Mouse (Mus musculus) midbrain, embryonic 10.5 days (tissue): Measurements from ENCODE around the gene Pnma1. TPM values are rescaled to one million over a fixed set of nuclear protein-coding genes. Genes with fewer than 3 reads are reported as not detected.
A peak's percentile ranks its signal among the peaks of the same experiment; 100 is the strongest.
"Not testable (repeated sequence)": the region's sequence is repeated elsewhere in the genome, so short reads cannot be mapped to it uniquely, and the experiment has no call there.

Source experiments
- DNase-seq: peaks from one replicate; pipeline ENCODE4 v3.0.0-alpha.2; 2017; ENCODE audit warnings: low spot score
- H3K27ac ChIP-seq: fragments of 300-500 bp; sonication (generic); replicated peaks from 2 replicates; pipeline ENCODE4 v1.5.1; 2016; ENCODE audit warnings: mild to moderate bottlenecking
- H3K27me3 ChIP-seq: fragments of 300-500 bp; sonication (generic); 2 replicates; pipeline ENCODE4 v1.6.1; 2016; ENCODE audit warnings: low read depth, mild to moderate bottlenecking; ENCODE audit not compliant: poor library complexity, severe bottlenecking
- H3K36me3 ChIP-seq: fragments of 300-500 bp; sonication (generic); 2 replicates; pipeline ENCODE4 v1.6.1; 2016; ENCODE audit warnings: mild to moderate bottlenecking, moderate library complexity
- H3K4me1 ChIP-seq: fragments of 300-500 bp; sonication (generic); 2 replicates; pipeline ENCODE4 v1.6.1; 2016
- H3K4me3 ChIP-seq: fragments of 300-500 bp; sonication (generic); 2 replicates; pipeline ENCODE4 v1.5.1; 2016; ENCODE audit warnings: mild to moderate bottlenecking, moderate library complexity
- H3K9me3 ChIP-seq: fragments of 300-500 bp; sonication (generic); replicated peaks from 2 replicates; pipeline ENCODE4 v1.6.1; 2016; ENCODE audit warnings: mild to moderate bottlenecking
- WGBS: fragments of 180-500 bp; shearing (Covaris S2); methylation state at CpG from one replicate; pipeline ENCODE4 v1.1.7; 2016; 5-methylcytosine and 5-hydroxymethylcytosine counted together
- polyA plus RNA-seq: library from polyadenylated mRNA; unstranded; fragments of >200 nt; fragmentation: Nextera tagmentation; extraction: Ambion mirVana; gene quantifications from 2 replicates; pipeline ENCODE4 v1.2.1, GENCODE M21; 2016

Pnma1 gene
- polyA plus RNA-seq, 1 experiment from 2014 or later: 2.1 TPM

DNA sequence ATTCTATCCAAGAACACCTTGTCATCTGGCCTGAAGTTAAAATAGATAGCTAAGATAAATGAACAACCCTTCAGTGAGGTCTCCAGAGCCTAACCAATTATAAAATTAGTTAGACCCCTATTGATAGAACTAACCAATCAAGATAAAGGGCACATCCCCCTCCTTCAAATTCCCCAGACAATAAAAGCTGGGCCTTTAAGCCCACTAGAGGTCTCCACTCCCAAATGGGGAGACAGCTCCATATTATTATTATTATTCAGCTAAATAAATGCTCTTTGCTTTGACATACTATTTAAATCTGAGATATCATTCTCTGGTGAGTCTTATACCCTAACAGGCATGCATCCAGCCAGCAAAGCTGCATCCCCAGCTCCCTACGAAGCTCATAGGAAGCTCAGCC is 38.4 kb downstream of the Pnma1 start:
- no peak for DNase-seq
- no peak overlapping the region for H3K4me3 ChIP-seq
- H3K27ac ChIP-seq: no peak overlapping the region
- H3K27me3 ChIP-seq: no peaks in the 10 kb centered on the region
- no peaks in the 10 kb centered on the region for H3K9me3 ChIP-seq
- peaks cover 6% of the 10 kb centered on the region for H3K4me1 ChIP-seq
- 72% methylated on average over 1 of the region's 1 CpGs for WGBS
- no peaks in the 10 kb centered on the region for H3K36me3 ChIP-seq

DNA sequence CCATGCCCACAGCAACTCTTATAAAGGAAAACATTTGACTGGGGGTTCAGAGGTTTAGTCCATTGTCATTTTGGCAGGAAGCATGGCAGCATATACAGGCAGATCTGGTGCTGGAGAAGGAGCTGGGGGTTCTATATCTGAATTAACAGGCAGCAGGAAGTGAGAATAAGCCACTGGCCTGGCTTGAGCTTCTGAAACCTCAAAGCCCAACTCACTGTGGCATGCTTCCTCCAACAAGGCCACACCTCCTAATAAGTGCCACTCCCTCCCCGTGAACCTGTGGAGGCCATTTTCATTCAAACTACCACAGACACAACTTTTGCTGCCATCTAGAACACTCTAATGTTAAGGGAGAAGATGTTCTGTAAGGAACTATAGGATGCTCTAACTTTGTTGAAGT is 40.6 kb downstream of the Pnma1 start:
- H3K4me1 ChIP-seq: no peaks in the 10 kb centered on the region
- H3K4me3 ChIP-seq: no peak overlapping the region
- no peaks in the 10 kb centered on the region for H3K27me3 ChIP-seq
- no peaks in the 10 kb centered on the region for H3K36me3 ChIP-seq
- no peak for DNase-seq
- no peaks in the 10 kb centered on the region for H3K9me3 ChIP-seq
- no peak overlapping the region for H3K27ac ChIP-seq
- WGBS: 83% methylated on average over 1 of the region's 1 CpGs

DNA sequence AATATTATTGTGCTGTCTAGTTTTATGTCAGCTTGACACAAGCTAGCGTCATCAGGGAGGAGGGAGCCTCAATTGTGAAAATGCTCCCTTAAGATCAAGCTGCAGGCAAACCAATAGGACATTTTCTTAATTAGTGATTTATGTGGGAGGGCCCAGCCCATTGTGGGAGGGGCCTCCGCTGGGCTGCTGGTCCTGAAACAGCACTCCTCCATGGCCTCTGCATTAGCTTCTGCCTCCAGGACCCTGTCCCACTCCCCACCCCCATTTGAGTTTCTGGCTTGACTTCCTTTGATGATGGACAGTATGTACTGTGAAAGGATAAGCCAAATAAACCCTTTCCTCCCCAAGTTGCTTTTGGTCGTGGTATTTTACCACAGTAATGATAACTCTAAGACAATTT is 41.3 kb downstream of the Pnma1 start:
- H3K36me3 ChIP-seq: no peaks in the 10 kb centered on the region
- no peaks in the 10 kb centered on the region for H3K4me1 ChIP-seq
- no peak overlapping the region for H3K27ac ChIP-seq
- WGBS: 79% methylated on average over 3 of the region's 3 CpGs
- peaks cover 5% of the 10 kb centered on the region for H3K27me3 ChIP-seq
- H3K9me3 ChIP-seq: no peaks in the 10 kb centered on the region
- H3K4me3 ChIP-seq: no peak overlapping the region
- no peak for DNase-seq

DNA sequence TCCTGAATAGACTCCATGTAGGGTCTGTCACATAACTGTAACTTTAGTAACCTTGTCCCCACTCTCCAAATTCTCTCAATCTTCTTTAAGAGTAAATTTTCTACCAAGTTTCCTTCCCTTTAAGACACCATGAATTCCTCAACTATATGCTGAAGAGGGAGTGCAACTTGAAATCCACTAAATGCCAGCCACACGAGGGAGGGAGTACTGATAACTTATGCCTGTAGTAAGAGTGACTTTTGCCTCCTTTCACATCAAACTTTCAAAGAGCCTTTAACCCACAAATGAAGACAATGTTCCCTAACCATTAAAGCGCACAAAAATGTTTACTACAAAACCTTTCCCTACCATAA is 46.8 kb downstream of the Pnma1 start:
- H3K4me1 ChIP-seq: peaks cover 9% of the 10 kb centered on the region
- DNase-seq: no peak
- peaks cover 24% of the 10 kb centered on the region for H3K27me3 ChIP-seq
- H3K4me3 ChIP-seq: peak overlapping the region; percentile 63
- no peak overlapping the region; the same call in 1 of the 2 replicates for H3K27ac ChIP-seq
- H3K9me3 ChIP-seq: no peaks in the 10 kb centered on the region
- 65% methylated on average over 2 of the region's 2 CpGs for WGBS
- H3K36me3 ChIP-seq: no peaks in the 10 kb centered on the region

DNA sequence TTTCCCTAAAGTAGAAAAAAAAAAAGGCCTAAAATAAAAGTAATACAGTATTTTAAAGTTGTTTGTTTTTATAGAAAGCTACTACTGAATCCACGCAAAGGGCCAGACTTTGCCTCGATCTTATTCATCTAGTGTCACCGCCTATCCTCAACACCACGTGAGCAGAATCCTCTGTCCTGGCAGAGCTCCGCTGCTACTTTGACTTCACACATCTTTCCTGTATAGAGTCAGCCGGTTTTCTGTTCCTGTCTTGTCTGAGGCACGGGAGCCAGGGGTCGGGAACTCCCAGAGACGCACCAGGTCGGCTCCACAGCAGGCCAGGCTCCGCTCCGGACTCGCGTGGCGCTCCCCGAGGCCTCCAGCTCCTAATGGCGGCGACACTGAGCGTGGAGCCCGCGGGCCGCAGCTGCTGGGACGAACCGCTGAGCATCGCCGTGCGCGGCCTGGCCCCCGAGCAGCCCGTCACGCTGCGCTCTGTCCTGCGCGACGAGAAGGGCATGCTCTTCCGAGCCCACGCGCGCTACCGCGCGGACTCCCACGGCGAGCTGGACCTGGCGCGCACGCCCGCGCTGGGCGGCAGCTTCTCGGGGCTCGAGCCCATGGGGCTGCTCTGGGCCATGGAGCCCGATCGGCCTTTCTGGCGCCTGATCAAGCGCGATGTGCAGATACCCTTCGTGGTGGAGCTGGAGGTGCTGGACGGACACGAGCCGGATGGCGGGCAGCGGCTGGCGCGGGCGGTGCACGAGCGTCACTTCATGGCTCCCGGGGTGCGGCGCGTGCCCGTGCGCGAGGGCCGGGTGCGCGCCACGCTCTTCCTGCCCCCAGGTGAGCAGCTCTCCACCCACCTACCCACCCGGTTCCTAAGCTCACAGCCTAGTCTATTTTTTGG is 47.4 kb downstream of the Pnma1 start, which contains the start of gene Acot6:
Acot6 (plus strand) TSS at position 51 of the 889 bp plus-strand sequence.
- not testable (repeated sequence) for H3K9me3 ChIP-seq, H3K36me3 ChIP-seq, H3K4me1 ChIP-seq
- Histone ChIP-seq H3K27ac (peak within 1 kb of the TSS; percentile 82), H3K4me3 (peak within 1 kb of the TSS; percentile 63), H3K27me3 (peaks cover 24% of the 10 kb centered on the region)
- under 1% methylated on average over 80 of the region's 80 CpGs for WGBS
- DNase-seq: peak; percentile 65

DNA sequence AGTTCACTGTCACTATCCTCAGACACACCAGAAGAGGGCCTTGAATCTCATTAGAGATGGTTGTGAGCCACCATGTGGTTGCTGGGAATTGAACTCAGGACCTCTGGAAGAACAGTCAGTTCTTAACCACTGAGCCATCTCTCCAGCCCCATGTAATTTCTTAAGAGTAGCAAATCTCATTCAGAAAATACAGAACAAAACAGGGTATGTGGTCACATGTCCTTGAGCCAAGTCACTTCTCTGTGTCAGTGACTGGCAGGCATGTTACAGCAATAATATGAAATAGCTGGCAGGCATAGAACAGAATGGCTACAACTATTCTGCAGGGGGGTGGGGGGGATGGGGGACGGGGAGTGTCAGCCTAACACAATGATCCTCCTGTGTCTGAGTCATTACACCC is 48.2 kb downstream of the Pnma1 start:
- peaks cover 9% of the 10 kb centered on the region for H3K4me1 ChIP-seq
- DNase-seq: no peak
- no peak overlapping the region for H3K27ac ChIP-seq
- H3K9me3 ChIP-seq: peaks cover 6% of the 10 kb centered on the region
- H3K36me3 ChIP-seq: no peaks in the 10 kb centered on the region
- no peak overlapping the region for H3K4me3 ChIP-seq
- 81% methylated on average over 1 of the region's 1 CpGs for WGBS
- H3K27me3 ChIP-seq: peaks cover 24% of the 10 kb centered on the region

DNA sequence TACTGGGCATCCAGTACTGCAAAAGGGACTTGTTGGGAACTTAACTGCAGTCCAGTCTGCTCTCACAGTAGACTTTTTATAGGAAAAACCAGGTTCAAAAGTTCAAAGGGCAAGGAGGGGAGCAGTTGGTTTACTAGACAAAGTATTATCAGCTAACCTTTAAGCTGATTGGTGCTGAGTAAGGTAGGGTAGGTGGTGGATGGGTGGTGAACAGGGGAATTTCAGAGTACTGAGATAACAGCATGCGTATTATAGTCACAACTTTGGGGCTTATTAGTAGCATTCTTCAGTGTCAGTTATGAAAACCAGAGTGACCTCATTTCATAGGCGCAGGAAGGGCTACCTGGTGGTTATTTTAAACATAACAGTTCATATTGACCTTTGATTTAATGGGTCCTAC is 48.7 kb downstream of the Pnma1 start:
- Histone ChIP-seq H3K27me3 (peaks cover 24% of the 10 kb centered on the region), H3K36me3 (no peaks in the 10 kb centered on the region), H3K9me3 (peaks cover 6% of the 10 kb centered on the region), H3K27ac (no peak overlapping the region), H3K4me3 (no peak overlapping the region), H3K4me1 (peaks cover 9% of the 10 kb centered on the region)
- WGBS: 95% methylated on average over 2 of the region's 2 CpGs
- DNase-seq: no peak

Other genes starting within 250 kb of the Pnma1 start
- 34.3 and 37.4 TPM in 2 replicates for gene Numb, start 226.6 kb downstream of the Pnma1 start, polyA plus RNA-seq
- gene Riox1, start 197.9 kb downstream of the Pnma1 start, polyA plus RNA-seq: 13.7 and 15.5 TPM in 2 replicates
- gene Heatr4, start 163.6 kb downstream of the Pnma1 start, polyA plus RNA-seq: not detected in 2 replicates
- gene Acot2, start 160.6 kb downstream of the Pnma1 start, polyA plus RNA-seq: 20.1 and 21.1 TPM in 2 replicates
- gene Acot1, start 139.0 kb downstream of the Pnma1 start, polyA plus RNA-seq: 46.6 and 52.5 TPM in 2 replicates
- gene Acot4, start 110.1 kb downstream of the Pnma1 start, polyA plus RNA-seq: 0.06 and 0.21 TPM in 2 replicates
- not detected in 2 replicates for gene Gm49366, start 109.6 kb downstream of the Pnma1 start, polyA plus RNA-seq
- gene Acot3, start 96.3 kb downstream of the Pnma1 start, polyA plus RNA-seq: 0.16 and 0.31 TPM in 2 replicates
- not detected in 2 replicates for gene Acot5, start 79.2 kb downstream of the Pnma1 start, polyA plus RNA-seq
- 0.74 and 0.99 TPM in 2 replicates for gene Acot6, start 47.8 kb downstream of the Pnma1 start, polyA plus RNA-seq
- gene Dnal1, start 34.1 kb downstream of the Pnma1 start, polyA plus RNA-seq: 3.6 and 6.1 TPM in 2 replicates
- gene Elmsan1, start 70.4 kb upstream of the Pnma1 start, polyA plus RNA-seq: 5.9 and 6.3 TPM in 2 replicates
- 19.9 and 21.6 TPM in 2 replicates for gene Ptgr2, start 136.7 kb upstream of the Pnma1 start, polyA plus RNA-seq
- 119 and 130 TPM in 2 replicates for gene Zfp410, start 168.4 kb upstream of the Pnma1 start, polyA plus RNA-seq
- gene Coq6, start 213.2 kb upstream of the Pnma1 start, polyA plus RNA-seq: 47.6 and 49.9 TPM in 2 replicates
- 5.9 and 8.0 TPM in 2 replicates for gene Fam161b, start 213.3 kb upstream of the Pnma1 start, polyA plus RNA-seq